Mouse (Mus musculus) testis, postnatal 10 days (tissue): ENCODE measurements around the gene Pdilt.
A peak's percentile ranks its signal among the peaks of the same experiment; 100 is the strongest.
"Not testable (repeated sequence)": the region's sequence is repeated elsewhere in the genome, so short reads cannot be mapped to it uniquely, and the experiment has no call there.

ENCODE experiments used
- DNase-seq: peaks from one replicate; pipeline ENCODE4 v3.0.0; 2021; ENCODE audit warnings: low spot score

Pdilt gene

DNA sequence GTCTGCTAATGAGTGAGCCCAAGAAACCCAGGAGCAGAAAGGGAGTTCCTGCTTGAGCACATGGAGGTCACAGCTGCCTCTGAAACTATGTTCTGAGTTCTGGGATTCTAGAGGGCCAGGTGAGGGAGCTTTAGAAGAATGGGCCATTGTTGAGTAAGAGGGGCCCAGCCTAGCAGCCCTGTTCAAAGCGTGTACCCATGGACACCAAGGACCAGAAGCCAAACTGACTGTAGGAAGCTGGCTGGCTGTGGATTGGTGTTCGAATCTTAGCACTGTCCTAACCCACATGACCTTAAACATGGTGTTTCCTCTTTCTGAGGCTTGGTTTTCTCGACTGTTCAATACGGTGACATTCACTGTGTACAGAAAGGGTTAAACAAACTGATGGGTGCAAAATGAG lies at the start of gene Pdilt:
Gene Pdilt (minus strand): TSS at position 101 of the 400 bp plus-strand sequence.
- DNase-seq: no peak

DNA sequence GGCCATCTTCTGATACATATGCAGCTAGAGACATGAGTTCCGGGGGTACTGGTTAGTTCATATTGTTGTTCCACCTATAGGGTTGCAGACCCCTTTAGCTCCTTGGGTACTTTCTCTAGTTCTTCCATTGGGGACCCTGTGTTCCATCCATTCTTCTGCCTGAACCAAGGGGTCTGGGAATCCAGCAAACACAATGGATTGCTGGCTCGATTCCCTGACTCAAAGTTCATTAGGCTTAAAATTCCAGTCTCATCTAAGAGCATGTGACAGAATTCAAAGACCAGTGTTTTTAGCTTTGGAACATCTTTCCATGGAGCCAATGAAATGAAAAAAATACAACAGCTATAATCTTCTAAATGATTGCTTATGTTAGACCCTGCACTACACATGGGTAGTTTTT lies 39.2 kb upstream of the Pdilt start:
- DNase-seq: not testable (repeated sequence)

- no peak for DNase-seq
These were observed 38.2 kb upstream of the Pdilt start for GRCm38 (mm10) chr7:119561441-119561840.

DNA sequence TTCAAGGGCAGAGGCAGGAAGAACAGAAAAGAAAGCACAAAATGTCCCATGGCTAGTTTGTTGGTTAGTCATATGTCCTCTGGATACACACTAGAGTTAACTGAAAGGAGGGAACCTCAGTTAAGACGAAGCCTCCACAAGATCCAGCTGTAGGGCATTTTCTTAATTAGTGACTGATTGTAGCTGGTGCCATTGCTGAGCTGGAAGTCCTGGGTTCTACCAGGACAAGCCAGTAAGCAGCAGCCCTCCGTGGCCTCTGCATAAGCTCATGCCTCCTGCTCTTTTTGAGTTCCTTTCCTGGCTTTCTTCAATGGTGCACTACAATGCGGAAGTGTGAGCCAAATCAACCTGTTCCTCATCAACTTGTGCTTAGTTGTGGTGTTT lies 37.2 kb upstream of the Pdilt start:
- no peak for DNase-seq

DNA sequence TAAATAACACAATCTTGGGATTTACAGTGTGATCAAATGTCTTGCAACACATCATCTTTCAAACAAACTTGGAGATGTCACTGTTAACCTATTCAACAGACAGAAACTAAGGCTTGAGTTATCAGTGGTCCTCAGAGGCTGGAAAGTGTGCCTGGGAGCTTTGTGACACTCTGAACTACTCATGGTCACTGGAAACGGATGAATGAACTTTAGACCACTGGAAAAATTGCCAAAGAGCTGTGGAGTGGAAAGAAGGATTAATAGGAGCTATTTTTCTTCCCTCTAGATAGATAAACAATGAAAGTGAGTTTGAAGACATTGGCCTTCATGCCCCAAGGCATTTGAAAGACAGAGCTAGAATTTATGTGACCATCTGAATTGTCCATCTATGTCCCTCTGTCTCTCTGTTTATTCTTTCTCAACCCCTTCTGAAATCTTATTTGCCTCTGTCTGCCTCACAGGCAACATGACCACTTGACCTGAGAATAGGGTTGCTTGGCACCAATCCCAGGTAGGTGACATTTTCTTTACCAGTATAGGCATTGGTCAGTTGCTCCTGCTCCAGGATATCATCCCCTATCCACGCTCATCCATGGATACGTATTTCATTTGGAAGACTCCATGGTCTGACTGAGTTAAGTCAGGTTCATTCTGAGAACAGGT lies 36.6 kb upstream of the Pdilt start:
- no peak for DNase-seq

- DNase-seq: no peak
These were observed 30.8 kb upstream of the Pdilt start, which contains the start of gene Acsm2 for GRCm38 (mm10) chr7:119554040-119554439. TSS of gene Acsm2 (plus strand) at chr7:119554340.

DNA sequence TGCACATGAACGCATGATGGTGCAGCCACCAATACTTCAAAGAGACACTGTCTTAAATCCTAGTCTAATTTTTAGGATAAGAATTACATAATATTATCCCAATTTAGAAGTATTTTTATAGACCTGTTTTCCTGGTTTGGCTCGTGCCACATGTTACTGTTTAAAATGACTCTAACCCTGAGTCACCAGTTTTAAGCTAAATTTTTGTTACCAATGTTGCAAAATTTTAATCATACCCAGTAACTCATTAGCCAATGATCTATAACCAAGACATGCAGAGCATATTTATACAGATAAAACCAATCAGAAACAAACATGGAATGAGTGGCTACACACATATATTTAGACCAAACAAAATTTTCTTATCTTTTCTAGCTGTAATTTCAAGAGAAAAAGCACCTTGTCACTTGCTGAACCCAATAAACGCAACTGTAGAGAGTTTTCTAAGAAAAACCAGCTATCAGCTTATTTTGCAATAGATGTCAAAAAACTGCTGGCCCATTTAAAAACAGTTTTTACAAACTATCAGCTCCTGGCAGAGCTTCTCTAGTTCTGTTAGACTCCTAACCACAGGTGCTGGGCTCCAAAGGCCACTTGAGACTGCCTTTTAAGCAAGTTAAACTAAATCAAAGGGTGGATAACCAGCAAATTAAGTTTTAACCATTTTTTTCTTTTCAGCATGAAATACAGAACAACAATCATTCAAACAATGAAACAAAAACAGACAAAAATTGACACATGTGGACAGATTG lies 27.4 kb upstream of the Pdilt start:
- DNase-seq: no peak

GRCm38 (mm10) chr7:119545572-119545971 lies 22.3 kb upstream of the Pdilt start:
- no peak for DNase-seq

GRCm38 (mm10) chr7:119542445-119542844 lies 19.2 kb upstream of the Pdilt start:
- no peak for DNase-seq

GRCm38 (mm10) chr7:119534389-119534788 lies 11.1 kb upstream of the Pdilt start:
- DNase-seq: no peak

DNA sequence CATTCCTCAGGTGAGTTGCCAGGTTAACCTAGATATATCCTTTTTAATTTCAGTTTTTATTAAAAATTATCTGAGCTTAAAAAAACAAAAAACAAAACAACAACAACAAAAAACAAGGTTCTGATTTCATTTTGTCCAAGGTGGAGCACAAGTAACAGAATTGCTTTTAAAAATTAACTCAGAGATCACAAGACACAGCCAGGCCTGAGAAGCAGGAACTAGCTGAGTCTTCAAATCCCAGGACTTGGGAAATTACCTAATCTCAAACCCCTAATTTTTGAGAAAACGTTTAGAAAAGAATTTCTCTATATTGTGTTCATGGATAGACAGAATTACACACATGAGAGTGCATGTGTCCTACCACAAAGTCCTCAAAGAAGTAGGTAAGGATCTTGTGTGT lies 9.6 kb upstream of the Pdilt start:
- no peak for DNase-seq

DNA sequence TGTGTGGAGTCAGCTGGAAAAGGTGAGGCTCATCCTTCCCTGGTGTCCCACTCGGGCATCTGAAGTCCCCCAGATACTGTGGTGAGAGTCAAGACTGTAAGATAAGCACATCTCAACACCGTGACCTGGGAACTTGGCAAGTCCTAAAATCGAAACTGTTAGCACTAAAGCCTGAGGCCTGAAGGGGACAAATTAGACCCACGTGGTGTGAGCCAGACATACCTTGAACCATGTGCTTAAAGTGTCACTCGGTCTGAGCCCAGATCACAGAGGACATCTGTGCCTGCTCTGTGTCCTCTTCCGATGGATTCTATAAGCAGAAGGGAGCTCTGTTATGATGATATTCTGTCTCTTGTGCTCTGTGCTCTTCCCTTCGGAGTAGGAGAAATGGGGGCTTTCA lies 5.3 kb upstream of the Pdilt start:
- DNase-seq: no peak

DNA sequence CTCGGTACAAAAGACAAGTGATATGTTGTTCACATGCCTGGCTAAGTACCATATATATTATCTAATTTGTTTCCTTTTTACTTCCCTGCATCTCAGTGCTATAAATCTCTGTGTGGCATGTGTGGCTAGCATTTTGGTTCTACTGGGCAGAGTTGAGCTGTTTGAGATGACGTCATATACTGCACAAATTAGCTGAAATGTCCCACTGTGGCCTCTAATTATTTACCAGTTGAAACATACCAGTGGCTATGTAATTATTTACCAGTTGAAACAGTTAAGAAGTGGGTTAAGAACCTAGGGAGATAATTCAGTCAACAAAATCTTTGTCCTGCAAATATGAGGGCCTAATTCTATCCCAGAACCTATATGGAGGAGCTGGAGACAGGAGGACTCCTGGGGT lies 4.3 kb upstream of the Pdilt start:
- DNase-seq: no peak

GRCm38 (mm10) chr7:119527135-119527534 lies 3.8 kb upstream of the Pdilt start:
- no peak for DNase-seq

GRCm38 (mm10) chr7:119526486-119526885 lies 3.2 kb upstream of the Pdilt start:
- no peak for DNase-seq

- DNase-seq: no peak
These were observed 2.6 kb upstream of the Pdilt start for GRCm38 (mm10) chr7:119525881-119526281.

GRCm38 (mm10) chr7:119522385-119522784 lies 904 bp downstream of the Pdilt start:
- no peak for DNase-seq

- DNase-seq: no peak
These were observed 1.5 kb downstream of the Pdilt start for GRCm38 (mm10) chr7:119521816-119522215.

GRCm38 (mm10) chr7:119519654-119520053 lies 3.6 kb downstream of the Pdilt start:
- peak; percentile 86 for DNase-seq

- DNase-seq: no peak
These were observed 4.1 kb downstream of the Pdilt start, which contains the start of gene Acsm5 for GRCm38 (mm10) chr7:119519163-119519562. TSS of gene Acsm5 (plus strand) at chr7:119519463.

DNA sequence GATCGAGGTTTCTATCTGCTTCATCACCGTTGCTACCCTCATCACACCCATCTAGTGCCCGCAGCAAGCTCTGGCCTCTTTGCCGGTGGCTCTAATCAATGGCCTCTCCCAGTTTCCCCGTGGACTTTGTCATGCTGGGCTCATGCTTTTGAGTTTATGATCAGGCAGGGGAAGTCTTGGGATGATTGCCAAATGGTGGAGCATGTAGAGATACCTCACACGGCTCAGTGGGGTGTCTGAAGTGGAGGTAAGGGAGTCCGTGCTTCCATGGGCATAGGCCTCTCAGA lies 7.1 kb downstream of the Pdilt start:
- no peak for DNase-seq

GRCm38 (mm10) chr7:119515492-119516271 lies 7.6 kb downstream of the Pdilt start:
- peak; percentile 75 for DNase-seq

- peak; percentile 61 for DNase-seq
These were observed 10.2 kb downstream of the Pdilt start for GRCm38 (mm10) chr7:119513056-119513455.
